ENCODE assay signal across 8 mouse cellular contexts in genomic region chr10:58498516-58498915, GRCm38 (mm10). TPM values are rescaled to one million over a fixed set of nuclear protein-coding genes. Genes with fewer than 3 reads are reported as not detected.
DNase-seq lines count a peak whose midpoint lies in the region; ATAC-seq and TF ChIP-seq lines count a peak whose summit lies in the region.

No protein-coding gene starts in this region.

- no peak for TF ChIP-seq EP300 in liver, postnatal 0 days (IDR thresholded peaks at IDR 0.05; ENCODE audit: low read depth)

- H3K4me3 ChIP-seq in forebrain, embryonic 16.5 days (replicated peaks; ENCODE audit: low read length) = peak overlapping the region; percentile 95
- H3K4me3 ChIP-seq in liver, postnatal 0 days (ENCODE audit: low read depth, low read length) = peak overlapping the region; percentile 66

- H3K27me3 ChIP-seq in forebrain, embryonic 16.5 days (replicated peaks; ENCODE audit: control insufficient read depth, insufficient read depth, low read length) = no peaks in the 10 kb centered on the region
- H3K27me3 ChIP-seq in liver, postnatal 0 days (ENCODE audit: insufficient read depth, low read length) = no peaks in the 10 kb centered on the region

- 61% methylated on average over 2 of the region's 2 CpGs for WGBS in forebrain, embryonic 16.5 days
- 51% methylated on average over 2 of the region's 2 CpGs for WGBS in liver, postnatal 0 days (ENCODE audit: insufficient replicate concordance)

- ATAC-seq in forebrain, embryonic 16.5 days = no peak
- ATAC-seq in liver, postnatal 0 days = no peak

- TF ChIP-seq CTCF in liver, postnatal 0 days (IDR thresholded peaks at IDR 0.05; ENCODE audit: low read depth) = no peak

- peak overlapping the region; percentile 74 for H3K4me2 ChIP-seq in forebrain, embryonic 16.5 days (ENCODE audit: low read length)
- peak overlapping the region; percentile 75 for H3K4me2 ChIP-seq in liver, postnatal 0 days (ENCODE audit: low read depth, low read length)

- H3K4me1 ChIP-seq in forebrain, embryonic 16.5 days (replicated peaks; ENCODE audit: control insufficient read depth, insufficient read depth, low read length) = peaks cover 11% of the 10 kb centered on the region
- H3K4me1 ChIP-seq in liver, postnatal 0 days (ENCODE audit: insufficient read depth) = peaks cover 12% of the 10 kb centered on the region; the same call in 1 of the 2 replicates

- H3K27ac ChIP-seq in forebrain, embryonic 16.5 days (ENCODE audit: low read length) = no peak overlapping the region
- peak overlapping the region; percentile 79 for H3K27ac ChIP-seq in liver, postnatal 0 days (ENCODE audit: low read depth)

- peak overlapping the region; percentile 77 for H3K9ac ChIP-seq in forebrain, embryonic 16.5 days (replicated peaks; ENCODE audit: low read depth, low read length)
- peak overlapping the region; percentile 46 for H3K9ac ChIP-seq in liver, postnatal 0 days (replicated peaks)

- DNase-seq in adrenal gland, adult 2 months = peak; percentile 19
- DNase-seq in adrenal gland, postnatal 25 days = no peak
- DNase-seq in 416B (ENCODE audit: low read depth) = peak; percentile 16
- DNase-seq in liver, postnatal 0 days = no peak
- DNase-seq in yolk sac, embryonic 10.5 days (ENCODE audit: low spot score) = no peak
- no peak for DNase-seq in cerebellum, postnatal 10 days
- DNase-seq in left cerebral cortex, adult 8-10 months (ENCODE audit: low spot score in 2 of 2) = no peak

- H3K9me3 ChIP-seq in forebrain, embryonic 16.5 days (ENCODE audit: control insufficient read depth, low read length) = no peaks in the 10 kb centered on the region
- H3K9me3 ChIP-seq in liver, postnatal 0 days (ENCODE audit: low read length) = no peaks in the 10 kb centered on the region

- peaks cover 6% of the 10 kb centered on the region for H3K36me3 ChIP-seq in forebrain, embryonic 16.5 days (ENCODE audit: control insufficient read depth, insufficient read depth)
- H3K36me3 ChIP-seq in liver, postnatal 0 days (replicated peaks; ENCODE audit: insufficient read depth, low read length) = peaks cover 12% of the 10 kb centered on the region

RNA-seq across cellular contexts. Expression of gene Ccdc138, which starts 0.8 kb away (rescaled TPM):
- 1 to 10 TPM; 2.2 to 4.3 TPM for total RNA-seq in adrenal gland, adult 2 months (2021)
- polyA plus RNA-seq in adrenal gland, adult 2 months (2012; rRNA removed) = 0.04 and 0.12 TPM in 2 replicates
- total RNA-seq in adrenal gland, postnatal 25 days (2021) = 4.7 and 4.9 TPM in 2 replicates
- polyA plus RNA-seq in forebrain, embryonic 16.5 days (2015; fragmentation: Nextera tagmentation; extraction: Ambion mirVana) = 11.4 and 11.5 TPM in 2 replicates
- polyA plus RNA-seq in liver, postnatal 0 days (2015; fragmentation: Nextera tagmentation; extraction: Ambion mirVana) = 1.7 TPM in 2 replicates
- total RNA-seq in left cerebral cortex, adult 8-10 months (2022) = 1 to 10 TPM; 3.2 to 4.8 (median 3.9) TPM

RNA-seq across cellular contexts. Expression of gene Ranbp2, which starts 51.8 kb away (rescaled TPM):
- 10 to 100 TPM; 60.7 to 80.4 TPM for total RNA-seq in adrenal gland, adult 2 months (2021)
- 0.59 and 1.2 TPM in 2 replicates for polyA plus RNA-seq in adrenal gland, adult 2 months (2012; rRNA removed)
- total RNA-seq in adrenal gland, postnatal 25 days (2021) = 69.2 and 73.2 TPM in 2 replicates
- 22.8 and 24.8 TPM in 2 replicates for polyA plus RNA-seq in forebrain, embryonic 16.5 days (2015; fragmentation: Nextera tagmentation; extraction: Ambion mirVana)
- 8.7 and 9.6 TPM in 2 replicates for polyA plus RNA-seq in liver, postnatal 0 days (2015; fragmentation: Nextera tagmentation; extraction: Ambion mirVana)
- total RNA-seq in left cerebral cortex, adult 8-10 months (2022) = 10 to 100 TPM; 78.0 to 92.2 (median 85.1) TPM

Comparison
In these comparisons a context has a peak if more than half of its experiments do, and no peak if none do; other contexts are left out.
1. DNase-seq: peak in adrenal gland, adult 2 months (single experiment) and 416B (single experiment); none in adrenal gland, postnatal 25 days (single experiment), liver, postnatal 0 days (single experiment), yolk sac, embryonic 10.5 days (single experiment), cerebellum, postnatal 10 days (0 of 2) and left cerebral cortex, adult 8-10 months (0 of 2).